Mouse (Mus musculus) spleen, embryonic (tissue): Measurements from ENCODE around the gene Igsf21.

Experiments
- CTCF ChIA-PET: fragments of 350-600 bp; sonication (Branson Sonifier 250); formaldehyde crosslinking; loops from one replicate; lab custom pipeline; 2022; lab: Charles Lee

Gene Igsf21

DNA sequence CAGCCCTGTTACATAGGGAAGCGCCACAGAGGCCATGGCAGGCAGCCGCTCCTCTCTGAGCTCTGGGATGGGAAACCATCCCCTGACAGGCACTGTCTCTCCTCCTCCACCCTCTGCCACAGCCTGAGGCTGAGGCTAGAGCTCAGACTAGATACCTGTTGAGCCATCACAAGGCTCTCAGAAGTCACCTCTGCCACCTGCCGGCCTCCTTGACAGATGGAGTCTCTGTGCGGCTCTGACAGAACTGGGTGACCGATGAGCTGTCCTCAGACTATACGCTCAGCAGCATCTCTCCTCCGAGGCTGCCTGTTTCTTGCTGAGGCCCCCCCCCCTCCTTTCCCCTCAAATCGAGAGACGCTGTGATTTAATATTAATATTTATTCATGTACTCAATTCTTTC lies 49.9 kb downstream of the Igsf21 start:
- CTCF ChIA-PET: no interaction called here

DNA sequence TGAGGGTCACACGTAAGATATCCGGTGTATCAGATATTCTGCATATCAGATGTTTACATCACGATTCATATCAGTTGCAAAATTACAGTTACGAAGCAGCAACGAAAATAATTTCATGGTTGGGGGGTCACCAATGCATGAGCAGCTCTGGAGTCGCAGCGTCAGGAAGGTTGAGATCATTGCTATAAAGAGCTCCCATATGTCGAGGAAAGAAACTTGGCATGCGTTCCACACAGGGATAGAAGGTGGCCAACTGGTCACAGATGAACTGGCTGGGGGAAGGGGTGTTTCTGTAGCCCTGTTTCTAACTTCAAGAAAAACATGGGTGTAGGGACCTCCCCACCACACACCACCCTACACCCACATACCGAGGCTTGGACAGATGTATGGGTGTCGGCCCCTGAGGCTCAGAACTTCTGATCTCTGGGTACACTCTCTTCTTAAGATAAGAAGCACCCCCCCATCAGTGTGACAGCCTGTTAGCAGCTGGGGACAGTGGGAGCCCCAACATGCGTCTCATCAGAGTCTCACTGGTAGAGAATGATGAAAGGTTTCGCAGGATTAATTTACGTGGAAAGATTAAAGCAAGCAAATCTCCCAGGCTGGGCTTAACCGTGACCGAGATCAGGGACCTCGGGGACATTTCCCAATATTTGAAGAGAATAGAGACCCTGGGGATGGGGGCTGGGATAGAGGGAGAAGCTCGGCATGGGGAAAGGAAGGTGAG lies 54.1 kb downstream of the Igsf21 start:
- CTCF ChIA-PET: interaction anchor here (0.6 kb wide), 1 partner anchor 629 kb away, joined by 3 read pairs; no protein-coding TSS in a partner anchor

DNA sequence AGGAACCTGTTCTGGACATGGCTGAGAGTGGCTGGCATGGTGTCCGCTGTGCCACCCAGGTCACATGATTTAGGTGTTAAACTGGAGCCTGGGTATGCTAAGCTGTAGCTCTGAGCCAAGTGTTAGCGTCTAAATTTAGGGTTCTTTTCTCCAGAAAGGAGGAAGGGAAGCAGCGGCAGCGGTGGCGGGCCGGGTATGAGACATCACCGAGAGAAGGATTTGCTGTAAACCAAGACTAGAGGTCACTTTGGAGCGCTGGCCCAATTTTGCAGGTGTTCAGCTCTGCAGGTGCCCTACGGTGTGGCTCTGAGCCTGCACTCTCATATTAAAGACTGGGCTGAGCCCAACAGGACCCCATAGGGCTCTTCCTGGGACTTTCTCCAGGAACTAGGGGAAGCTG lies 57.0 kb downstream of the Igsf21 start:
- CTCF ChIA-PET: interaction anchor here (0.5 kb wide), 1 partner anchor 1906 kb away, joined by 3 read pairs; no protein-coding TSS in a partner anchor

DNA sequence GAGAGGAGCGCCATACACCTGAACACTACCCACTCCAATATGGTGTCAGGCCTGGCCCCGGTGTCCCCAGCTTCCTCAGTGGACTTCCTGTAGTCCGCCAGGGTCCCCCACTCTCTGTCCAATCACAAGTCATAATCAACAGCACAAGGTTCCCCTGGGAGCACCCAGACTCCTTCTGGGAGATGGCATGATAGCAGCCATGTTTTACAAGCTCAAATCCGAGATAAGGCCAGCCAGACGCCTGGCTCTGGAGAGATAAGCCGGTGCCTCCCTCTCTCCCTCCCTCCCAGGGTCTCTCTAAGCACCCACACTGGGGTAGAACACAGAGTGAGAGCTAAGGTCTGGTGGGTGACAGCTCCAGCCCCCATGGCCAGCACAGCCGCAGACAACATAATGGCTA lies 58.0 kb downstream of the Igsf21 start:
- CTCF ChIA-PET: no interaction called here

DNA sequence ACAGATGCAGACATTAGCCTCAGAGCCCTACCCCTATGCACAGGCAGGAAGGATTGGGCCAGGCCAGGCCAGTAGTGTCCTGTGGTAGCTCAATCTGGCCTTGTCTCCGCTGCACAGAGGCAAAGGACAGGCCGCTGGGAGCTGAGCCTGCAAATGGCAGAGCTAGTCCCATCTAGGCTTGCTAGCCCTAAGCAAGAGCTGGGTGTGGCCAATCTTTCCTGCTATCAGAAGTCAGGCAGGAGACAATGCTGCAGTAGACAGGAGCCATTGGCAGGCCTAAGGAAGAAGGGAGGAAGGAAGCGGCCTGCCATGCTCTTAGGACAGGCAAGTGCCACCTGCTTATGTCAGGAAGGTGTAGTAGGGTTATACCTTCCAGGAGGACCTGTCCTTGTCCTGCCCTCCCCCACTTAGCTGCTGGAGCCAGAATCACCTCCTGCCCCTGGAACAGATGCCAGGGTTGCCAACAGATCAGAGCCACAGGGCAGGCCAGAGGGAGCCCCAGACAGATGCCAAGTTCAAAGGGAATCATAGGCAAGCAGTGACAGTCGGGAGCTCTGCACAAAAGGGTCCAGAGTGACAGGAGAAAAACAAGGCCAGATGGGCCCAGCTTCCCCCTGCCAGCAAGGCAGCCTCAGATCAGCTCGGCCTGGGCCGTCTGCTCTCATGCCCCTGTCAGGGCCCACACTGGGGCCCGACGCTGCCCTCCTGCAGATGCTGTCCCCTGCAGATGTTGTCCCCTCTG lies 59.0 kb downstream of the Igsf21 start:
- CTCF ChIA-PET: no interaction called here

DNA sequence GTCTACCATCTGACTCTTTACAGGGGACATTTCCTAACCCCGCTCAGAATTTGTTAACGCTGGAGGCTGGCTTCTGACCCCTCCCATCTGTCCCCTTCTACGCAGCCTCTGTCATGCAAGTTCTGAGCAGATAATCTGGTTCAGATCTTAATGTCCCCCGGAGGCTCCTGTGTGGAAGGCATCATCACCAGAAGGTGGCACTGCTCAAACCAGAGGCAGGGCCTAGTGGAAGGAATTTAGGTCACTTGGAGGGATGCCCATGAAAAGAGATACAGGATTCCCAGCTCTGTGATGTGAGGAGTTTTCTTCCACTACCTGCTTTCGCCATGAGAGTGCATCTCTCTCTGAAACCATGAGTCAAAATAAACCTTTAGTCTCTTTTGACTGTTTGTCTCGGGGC lies 67.0 kb downstream of the Igsf21 start:
- CTCF ChIA-PET: no interaction called here

DNA sequence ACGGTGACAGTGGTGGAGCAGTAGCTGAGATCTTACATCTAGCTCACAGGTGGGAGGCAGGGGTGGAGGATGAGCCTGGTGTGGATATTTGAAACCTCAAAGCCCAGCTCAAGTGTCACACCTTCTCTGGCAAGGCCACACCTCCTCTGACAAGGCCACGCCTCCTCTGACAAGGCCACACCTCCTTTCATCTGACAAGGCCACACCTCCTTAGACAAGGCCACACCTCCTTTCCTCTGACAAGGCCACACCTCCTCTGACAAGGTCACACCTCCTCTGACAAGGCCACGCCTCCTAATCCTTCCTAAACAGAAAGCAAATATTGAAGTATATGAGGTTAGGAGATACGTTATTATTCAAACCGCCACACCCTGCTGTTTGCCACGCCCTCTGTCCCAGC lies 69.5 kb downstream of the Igsf21 start:
- CTCF ChIA-PET: no interaction called here

DNA sequence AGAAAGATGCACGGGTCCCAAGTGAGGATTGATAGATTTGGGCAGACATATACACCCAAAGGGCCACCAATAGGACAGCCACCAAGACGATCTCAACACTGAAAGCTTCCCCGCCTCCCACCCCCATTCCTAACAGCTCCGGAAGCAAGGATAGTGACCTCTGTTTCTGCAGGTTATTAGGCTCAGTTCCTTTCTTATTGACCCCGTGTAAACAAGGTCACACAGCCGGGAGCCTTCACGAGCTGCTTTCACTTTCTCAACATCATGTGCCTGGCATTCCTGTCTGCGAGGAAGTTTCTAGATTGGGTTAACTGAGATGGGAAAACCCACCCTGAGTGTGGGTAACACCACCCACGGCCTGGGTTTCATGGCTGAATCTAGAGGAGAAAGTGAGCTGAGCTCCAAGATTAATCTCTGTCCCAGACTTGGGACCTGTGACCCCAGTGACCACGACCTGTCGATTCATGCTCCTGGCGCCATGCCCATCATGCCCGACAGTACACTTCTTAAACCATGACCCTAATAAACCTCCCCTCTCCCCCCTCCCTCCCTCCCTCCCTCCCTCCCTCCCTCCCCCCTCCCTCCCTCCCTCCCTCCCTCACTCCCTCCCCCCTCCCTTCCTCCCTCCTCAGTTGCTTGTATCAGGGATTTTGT lies 72.7 kb downstream of the Igsf21 start:
- CTCF ChIA-PET: no interaction called here

DNA sequence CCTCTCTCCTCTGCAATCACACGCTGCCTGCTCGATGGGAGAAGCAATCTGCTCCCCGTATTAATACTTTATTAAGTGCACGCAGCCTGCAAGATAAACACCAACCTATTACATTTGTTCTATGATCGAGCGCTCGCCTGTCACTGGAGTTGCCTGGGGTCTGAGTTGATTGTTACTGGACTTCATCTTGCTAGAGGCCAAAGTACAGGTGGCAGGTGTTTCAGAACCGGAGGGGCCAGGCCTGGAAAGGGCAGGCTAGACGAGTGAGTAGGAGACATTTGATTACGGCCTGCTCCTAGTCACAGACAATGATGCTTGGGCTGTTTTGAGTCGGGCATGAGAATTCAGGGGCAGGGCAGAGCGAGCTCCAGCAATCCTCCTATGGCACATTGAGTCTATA lies 73.5 kb downstream of the Igsf21 start:
- CTCF ChIA-PET: no interaction called here

DNA sequence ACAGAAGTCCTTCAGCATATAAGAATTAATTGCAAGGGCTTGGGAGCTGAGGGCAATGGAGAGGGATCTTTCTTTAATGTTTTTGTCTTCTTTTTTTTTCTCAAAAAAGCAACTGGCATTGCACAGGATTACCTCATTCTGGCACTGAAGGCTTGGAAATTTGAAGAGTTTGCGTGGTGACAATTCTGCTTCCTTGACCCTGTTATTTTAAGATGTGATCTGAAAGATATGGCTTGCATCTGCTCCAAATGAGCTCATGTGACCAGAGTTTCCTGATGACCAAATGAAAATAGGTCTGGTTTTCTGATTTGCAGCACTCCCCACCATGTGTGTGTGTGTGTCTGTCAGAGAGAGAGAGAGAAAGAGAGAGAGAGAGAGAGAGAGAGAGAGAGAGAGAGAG lies 74.7 kb downstream of the Igsf21 start:
- CTCF ChIA-PET: no interaction called here

DNA sequence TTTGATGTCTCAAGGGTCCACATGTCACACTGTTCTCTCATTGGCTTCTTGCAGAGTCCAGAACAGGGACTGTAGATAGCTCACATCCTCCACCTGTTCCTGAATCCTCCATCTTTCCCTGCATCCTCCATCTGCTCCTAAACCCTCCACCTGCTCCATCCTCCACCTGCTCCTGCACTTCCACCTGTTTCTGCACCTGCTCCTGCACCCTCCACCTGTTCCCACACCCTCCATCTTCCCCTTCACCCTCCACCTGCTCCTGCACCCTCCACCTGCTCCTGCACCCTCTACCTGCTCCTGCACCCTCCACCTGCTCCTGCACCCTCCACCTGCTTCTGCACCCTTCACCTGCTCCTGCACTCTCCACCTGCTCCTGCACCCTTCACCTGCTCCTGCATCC lies 75.4 kb downstream of the Igsf21 start:
- CTCF ChIA-PET: no interaction called here

DNA sequence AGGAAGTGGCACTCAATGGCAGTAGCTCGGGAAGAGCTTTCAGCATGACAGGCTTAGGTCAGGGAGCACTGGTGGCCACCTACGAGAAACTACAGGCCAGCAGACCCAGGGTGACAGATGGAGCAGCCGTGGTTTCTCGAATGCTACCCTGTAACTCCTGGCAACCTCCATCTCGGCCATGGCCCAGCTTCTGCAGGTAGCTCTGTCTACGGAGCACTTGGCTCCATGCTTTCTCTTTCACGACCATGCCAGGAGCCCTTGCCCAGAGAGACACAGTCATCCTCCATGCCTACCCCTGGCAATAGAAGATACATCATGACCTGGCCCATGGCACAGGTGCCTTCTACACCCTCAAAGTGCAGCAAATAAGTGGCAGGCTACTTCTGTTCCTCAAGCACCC lies 80.7 kb downstream of the Igsf21 start:
- CTCF ChIA-PET: no interaction called here

DNA sequence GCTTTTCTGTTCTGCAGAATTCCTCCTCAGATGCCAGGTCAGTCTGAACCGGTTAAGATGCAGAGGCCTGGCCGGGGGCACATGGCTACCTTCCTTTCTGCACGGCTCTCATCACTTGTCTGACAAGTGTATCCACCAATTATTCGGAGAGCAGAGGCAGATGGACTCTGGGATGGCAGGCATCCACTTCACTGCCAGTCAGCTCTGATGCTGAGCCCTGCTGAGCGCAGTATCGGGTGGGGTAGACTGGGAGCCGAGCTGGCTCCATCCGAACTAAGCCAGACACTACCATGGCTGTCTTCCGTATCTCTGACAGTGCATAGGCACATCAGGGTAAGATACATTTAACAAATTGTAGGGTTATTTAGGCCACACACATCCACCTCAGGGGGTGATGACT lies 81.9 kb downstream of the Igsf21 start:
- CTCF ChIA-PET: no interaction called here

DNA sequence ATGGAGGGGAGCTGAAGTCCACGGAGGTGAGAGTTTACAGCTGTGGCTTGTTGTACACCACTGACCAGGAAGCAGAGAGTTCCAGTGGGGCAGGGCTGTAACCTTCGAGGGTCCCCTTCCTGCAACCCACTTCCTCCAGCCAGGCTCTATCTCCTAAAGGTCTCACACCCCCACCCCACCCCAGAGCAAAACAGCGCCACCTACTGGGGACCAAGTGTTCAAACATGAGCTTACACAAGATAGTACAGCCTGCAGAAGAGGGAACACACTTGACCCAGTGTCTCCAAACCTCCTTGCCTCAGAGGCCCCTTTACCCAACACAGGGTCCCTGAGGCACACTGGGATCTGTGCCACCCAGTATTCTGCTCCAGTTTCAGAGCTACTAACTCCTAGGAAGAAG lies 87.0 kb downstream of the Igsf21 start:
- CTCF ChIA-PET: interaction anchor here (0.5 kb wide), 1 partner anchor 1573 kb away, joined by 6 read pairs; no protein-coding TSS in a partner anchor

DNA sequence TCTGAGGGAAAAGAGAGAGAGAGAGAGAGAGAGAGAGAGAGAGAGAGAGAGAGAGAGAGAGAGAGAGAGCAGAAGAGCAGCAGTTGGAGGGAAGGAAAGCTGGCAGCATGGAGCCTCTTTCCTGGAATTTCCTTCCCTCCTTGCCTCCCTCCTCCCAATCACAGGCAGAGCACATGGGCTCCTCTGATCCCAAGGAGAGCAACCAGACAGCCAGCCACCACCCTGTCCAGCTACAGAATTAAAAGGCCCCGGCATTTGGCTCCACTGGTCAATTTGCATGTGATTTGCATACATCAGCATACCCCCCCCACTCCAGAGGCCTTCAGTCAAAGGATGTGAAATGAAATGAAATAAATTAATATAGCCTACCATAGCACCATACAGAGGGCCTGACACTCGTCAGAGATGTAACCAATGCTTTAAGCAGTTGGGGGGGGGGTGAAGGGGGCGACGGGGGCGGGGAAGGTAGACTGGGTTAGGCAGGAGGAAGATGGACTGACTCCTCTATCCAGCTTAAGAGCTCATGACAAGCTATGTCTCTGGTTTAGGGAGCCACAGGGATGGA lies 91.6 kb downstream of the Igsf21 start:
- CTCF ChIA-PET: interaction anchor here (0.6 kb wide), 1 partner anchor 1519 kb away, joined by 15 read pairs; the partner anchor contains the start of gene Vwa5b1

DNA sequence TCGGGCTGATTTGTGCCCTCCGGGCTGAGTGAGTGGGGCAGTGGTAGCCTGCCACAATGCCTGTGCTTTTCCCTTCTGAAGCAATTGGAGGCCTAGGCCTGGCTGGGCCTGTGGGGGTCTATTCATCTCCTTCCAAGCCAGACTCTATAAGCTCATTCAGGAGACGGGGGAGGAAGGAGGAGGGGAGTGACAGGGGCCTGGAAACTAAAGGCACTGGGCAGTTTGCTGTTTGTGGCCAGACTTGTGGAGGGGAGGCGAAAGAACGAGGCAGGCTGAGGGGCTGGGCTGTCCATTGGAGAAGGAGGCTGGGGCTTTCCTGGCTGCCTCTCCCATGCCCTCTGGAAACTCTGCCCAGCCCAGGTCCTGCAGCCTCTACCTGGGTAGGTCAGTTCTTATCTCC lies 92.1 kb downstream of the Igsf21 start:
- CTCF ChIA-PET: no interaction called here

DNA sequence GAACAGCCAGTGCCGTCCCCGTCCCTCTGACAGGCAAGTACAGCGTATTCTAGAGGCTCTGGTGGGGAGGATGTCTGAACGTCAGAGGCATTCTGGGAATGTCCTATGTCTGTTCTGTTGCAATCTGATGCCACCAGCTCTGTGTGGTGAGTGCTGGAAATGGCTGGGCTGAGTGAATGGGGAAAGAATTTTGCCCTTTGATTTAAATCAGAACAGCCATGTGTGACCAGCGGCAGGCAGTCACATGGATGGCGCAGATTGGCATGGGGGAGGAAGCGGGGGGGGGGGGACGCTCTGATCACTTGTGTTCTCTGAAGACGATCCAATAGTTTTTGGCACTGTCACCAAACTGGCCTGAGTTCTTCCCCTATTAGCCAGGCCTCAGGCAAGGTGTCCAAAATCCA lies 92.9 kb downstream of the Igsf21 start:
- CTCF ChIA-PET: no interaction called here

DNA sequence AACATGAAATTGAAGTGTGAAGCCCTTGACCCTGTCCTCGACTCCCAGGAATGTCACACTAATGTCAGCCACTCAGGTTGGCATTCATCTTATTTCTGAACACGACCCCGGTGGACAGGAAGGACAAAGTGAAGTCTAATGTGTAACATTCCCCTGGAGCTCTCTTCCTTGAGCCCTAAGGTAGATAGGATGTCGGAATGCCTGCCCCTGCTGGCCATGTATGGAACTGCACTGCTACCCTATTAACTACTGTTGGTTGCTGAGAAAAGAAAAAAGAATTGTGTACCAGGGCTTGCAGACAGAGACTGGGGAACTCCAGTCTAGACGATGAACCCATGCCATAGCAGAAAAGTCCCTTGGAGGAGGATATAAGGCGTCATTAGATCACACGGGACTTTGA lies 93.5 kb downstream of the Igsf21 start:
- CTCF ChIA-PET: no interaction called here

DNA sequence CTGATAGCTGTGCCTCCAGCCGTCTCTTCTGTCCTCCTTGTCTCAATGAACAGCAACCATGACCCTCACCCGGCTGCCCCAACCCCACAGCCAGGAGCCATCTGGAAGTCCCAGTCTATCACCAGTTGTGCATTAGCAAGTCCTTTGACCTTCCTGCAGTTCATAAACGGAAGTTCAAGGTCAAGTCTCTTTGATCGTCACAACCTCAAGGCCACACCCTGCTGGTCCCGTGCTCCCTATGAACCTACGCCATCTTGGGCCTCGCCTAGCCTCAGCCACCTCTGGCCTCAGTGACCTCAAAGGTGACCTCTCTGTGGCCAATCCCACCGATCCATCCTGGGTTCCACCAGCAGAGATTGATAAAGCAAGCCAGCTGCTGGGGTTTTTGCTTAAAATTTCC lies 96.9 kb downstream of the Igsf21 start:
- CTCF ChIA-PET: no interaction called here

DNA sequence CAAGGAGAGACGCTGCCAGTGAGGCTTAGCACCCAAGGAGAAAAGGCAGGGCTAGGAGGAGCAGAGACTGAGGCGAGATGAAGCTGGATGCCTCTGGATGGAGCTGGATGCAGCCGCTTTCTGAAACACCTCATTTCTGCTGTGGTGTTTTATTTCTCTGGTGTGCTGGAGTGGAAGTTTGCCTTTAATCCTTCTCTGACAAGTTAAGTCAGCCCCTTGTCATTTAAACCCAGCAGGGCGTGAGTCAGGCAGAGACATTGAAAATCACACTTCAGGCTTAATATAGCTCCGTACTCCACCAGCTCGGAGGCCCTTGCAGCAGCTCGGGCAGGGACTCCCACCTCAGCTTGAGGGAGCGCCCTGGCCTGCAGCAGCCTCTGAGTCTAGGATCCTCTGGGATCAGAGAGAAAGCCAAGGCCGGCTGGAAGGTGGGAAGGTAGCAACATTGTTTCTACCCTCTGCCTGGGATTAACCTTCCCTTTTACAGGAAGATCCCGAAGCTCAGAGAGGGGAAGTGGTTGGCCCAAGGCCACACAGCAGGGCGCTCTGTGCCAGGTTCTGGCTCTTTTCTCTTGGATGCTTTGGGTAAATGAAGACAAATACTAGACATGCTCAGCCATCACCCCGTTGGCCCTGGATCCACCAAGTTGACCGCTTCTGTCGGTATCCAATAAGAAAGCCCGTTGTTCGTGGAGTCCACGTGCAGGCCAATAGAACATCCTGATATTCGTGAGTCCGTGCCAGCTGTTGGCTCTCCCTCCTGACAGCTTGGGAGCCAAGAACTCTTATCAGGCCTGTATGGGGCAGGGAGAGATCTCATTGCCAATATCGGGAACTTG lies 98.5 kb downstream of the Igsf21 start:
- CTCF ChIA-PET: no interaction called here

DNA sequence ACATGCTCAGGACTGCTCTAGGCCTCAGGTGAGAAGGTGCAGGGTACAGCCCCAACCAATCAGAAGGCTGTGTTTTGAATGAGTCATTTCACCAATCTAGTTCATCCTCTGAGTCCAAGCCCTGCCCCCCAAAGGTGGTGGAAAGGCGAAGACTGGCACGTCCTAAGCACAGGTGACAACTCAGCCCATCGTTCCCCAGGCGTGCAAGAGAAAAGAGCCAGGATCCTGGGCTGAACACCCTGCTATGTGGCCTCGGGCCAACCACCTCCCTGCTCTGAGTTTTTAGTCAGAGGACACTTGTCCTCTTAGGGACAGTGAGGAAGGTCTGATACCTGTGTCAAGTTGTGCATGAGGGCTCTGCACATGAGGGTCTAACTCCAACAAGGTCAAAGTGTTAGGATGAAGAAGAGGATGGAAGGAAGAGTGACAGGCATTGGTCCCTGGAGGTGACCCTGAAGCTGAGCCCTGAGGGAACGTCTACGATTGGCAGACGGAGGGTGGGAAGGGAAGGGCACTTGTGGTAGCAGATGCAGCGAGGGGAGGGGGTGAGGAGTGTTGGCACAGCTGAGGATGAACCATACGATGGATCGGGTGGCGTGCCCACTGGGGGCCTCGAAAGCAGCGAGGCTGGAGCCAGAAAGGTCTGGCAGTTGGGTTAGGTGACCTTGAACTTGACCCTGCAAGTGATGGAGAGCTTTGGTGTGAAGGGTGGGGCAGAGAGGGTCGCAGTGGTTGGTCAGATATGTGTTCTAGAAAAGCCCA lies 99.3 kb downstream of the Igsf21 start:
- CTCF ChIA-PET: no interaction called here
